10 mouse cellular contexts compared by ENCODE assay signal in the genomic region with DNA sequence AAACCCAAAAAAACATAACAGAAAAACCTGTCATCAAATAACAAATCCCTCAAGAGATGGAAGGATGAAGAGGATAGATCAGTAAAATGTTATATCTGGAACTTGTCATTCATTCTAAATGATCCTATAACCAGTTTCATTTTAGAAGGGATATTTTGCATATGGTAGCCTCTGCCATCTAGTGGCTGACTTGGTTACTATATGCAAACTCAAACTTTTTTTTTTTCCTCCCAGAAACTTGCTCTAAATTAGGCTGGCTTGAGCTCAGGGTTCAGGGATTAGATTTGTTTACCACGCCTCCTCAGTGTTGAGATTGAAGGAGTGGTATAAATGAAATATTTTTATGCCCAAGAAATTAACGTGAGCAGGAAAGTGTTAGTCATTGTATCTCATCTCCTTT. TPM values are rescaled to one million over a fixed set of nuclear protein-coding genes. Genes with fewer than 3 reads are reported as not detected.
DNase-seq lines count a peak whose midpoint lies in the region; ATAC-seq and TF ChIP-seq lines count a peak whose summit lies in the region.
"Had no signal": no experiment of that assay in that cellular context is flagged by ENCODE, and none has a peak within 500 bp of the region (broad histone marks: within the 10 kb centered on the region; RNA-seq: fewer than 3 reads in every experiment).

No protein-coding gene starts in this region.

- TF ChIP-seq CTCF in stomach, postnatal 0 days (IDR thresholded peaks at IDR 0.05; ENCODE audit: low read depth), result peak; percentile 83

- no peaks in the 10 kb centered on the region for H3K9me3 ChIP-seq in heart, embryonic 10.5 days
- no peaks in the 10 kb centered on the region for H3K9me3 ChIP-seq in neural tube, embryonic 15.5 days (replicated peaks)
- H3K9me3 ChIP-seq in forebrain, embryonic 14.5 days (replicated peaks; ENCODE audit: control insufficient read depth, low read length), result no peaks in the 10 kb centered on the region
- H3K9me3 ChIP-seq in stomach, postnatal 0 days (ENCODE audit: control insufficient read depth, low read length), result no peaks in the 10 kb centered on the region
- H3K9me3 ChIP-seq: heart, embryonic 15.5 days had no signal

- TF ChIP-seq EP300 in stomach, postnatal 0 days (optimal IDR thresholded peaks at IDR 0.05), result no peak

- no peak overlapping the region for H3K4me3 ChIP-seq in heart, embryonic 10.5 days
- H3K4me3 ChIP-seq in neural tube, embryonic 15.5 days (replicated peaks), result no peak overlapping the region
- H3K4me3 ChIP-seq in forebrain, embryonic 14.5 days (ENCODE audit: low read depth, low read length), result no peak overlapping the region
- no peak overlapping the region for H3K4me3 ChIP-seq in stomach, postnatal 0 days (ENCODE audit: low read depth, low read length)
- H3K4me3 ChIP-seq: heart, embryonic 15.5 days had no signal

- intact Hi-C loops in heart, postnatal 10 days (cut with DNase I), result loop anchor here (1.0 kb wide), 1 partner anchor 501 kb away; no protein-coding TSS in a partner anchor

- no peaks in the 10 kb centered on the region for H3K4me1 ChIP-seq in heart, embryonic 10.5 days
- no peaks in the 10 kb centered on the region for H3K4me1 ChIP-seq in neural tube, embryonic 15.5 days
- no peaks in the 10 kb centered on the region for H3K4me1 ChIP-seq in forebrain, embryonic 14.5 days (ENCODE audit: control insufficient read depth, insufficient read depth, low read length)
- no peaks in the 10 kb centered on the region for H3K4me1 ChIP-seq in stomach, postnatal 0 days (replicated peaks; ENCODE audit: control insufficient read depth, insufficient read depth)
- H3K4me1 ChIP-seq: heart, embryonic 15.5 days had no signal

- H3K36me3 ChIP-seq in heart, embryonic 10.5 days, result no peaks in the 10 kb centered on the region
- no peaks in the 10 kb centered on the region for H3K36me3 ChIP-seq in neural tube, embryonic 15.5 days
- H3K36me3 ChIP-seq in forebrain, embryonic 14.5 days (ENCODE audit: control insufficient read depth, insufficient read depth, low read length), result no peaks in the 10 kb centered on the region
- no peaks in the 10 kb centered on the region for H3K36me3 ChIP-seq in stomach, postnatal 0 days (ENCODE audit: control insufficient read depth, insufficient read depth, low read length)
- H3K36me3 ChIP-seq: heart, embryonic 15.5 days had no signal

- no peaks in the 10 kb centered on the region for H3K27me3 ChIP-seq in heart, embryonic 10.5 days (ENCODE audit: insufficient read depth, poor library complexity, severe bottlenecking)
- no peaks in the 10 kb centered on the region for H3K27me3 ChIP-seq in neural tube, embryonic 15.5 days (replicated peaks)
- no peaks in the 10 kb centered on the region for H3K27me3 ChIP-seq in forebrain, embryonic 14.5 days (replicated peaks; ENCODE audit: control insufficient read depth, insufficient read depth, low read length)
- no peaks in the 10 kb centered on the region for H3K27me3 ChIP-seq in stomach, postnatal 0 days (ENCODE audit: control insufficient read depth, insufficient read depth, low read length)
- H3K27me3 ChIP-seq: heart, embryonic 15.5 days had no signal

- no peak overlapping the region for H3K9ac ChIP-seq in neural tube, embryonic 15.5 days (replicated peaks)
- H3K9ac ChIP-seq in forebrain, embryonic 14.5 days (ENCODE audit: low read length), result no peak overlapping the region
- H3K9ac ChIP-seq in stomach, postnatal 0 days (ENCODE audit: low read length), result no peak overlapping the region
- H3K9ac ChIP-seq: heart, embryonic 15.5 days had no signal

- no peak overlapping the region for H3K4me2 ChIP-seq in neural tube, embryonic 15.5 days
- no peak overlapping the region for H3K4me2 ChIP-seq in forebrain, embryonic 14.5 days (ENCODE audit: low read length)
- H3K4me2 ChIP-seq in stomach, postnatal 0 days (replicated peaks; ENCODE audit: low read depth), result no peak overlapping the region
- H3K4me2 ChIP-seq: heart, embryonic 15.5 days had no signal

- 26% methylated on average over 2 of the region's 2 CpGs for WGBS in heart, embryonic 10.5 days
- WGBS in neural tube, embryonic 15.5 days, result 32% methylated on average over 2 of the region's 2 CpGs
- 23% methylated on average over 2 of the region's 2 CpGs for WGBS in forebrain, embryonic 14.5 days
- 19% methylated on average over 2 of the region's 2 CpGs for WGBS in stomach, postnatal 0 days

- H3K27ac ChIP-seq in heart, embryonic 10.5 days, result no peak overlapping the region
- H3K27ac ChIP-seq in neural tube, embryonic 15.5 days (replicated peaks), result no peak overlapping the region
- no peak overlapping the region for H3K27ac ChIP-seq in forebrain, embryonic 14.5 days (ENCODE audit: low read depth, low read length)
- no peak overlapping the region for H3K27ac ChIP-seq in stomach, postnatal 0 days (replicated peaks)
- H3K27ac ChIP-seq: heart, embryonic 15.5 days; macrophage had no signal

- ATAC-seq in neural tube, embryonic 15.5 days (ENCODE audit: low FRiP score), result peak; percentile 38; the same call in 1 of the 2 replicates
- no peak for ATAC-seq in forebrain, embryonic 14.5 days
- no peak for ATAC-seq in stomach, postnatal 0 days (ENCODE audit: low FRiP score, low TSS enrichment)

- peak; percentile 12 to 32 for DNase-seq in heart, postnatal 10 days
- no peak for DNase-seq in heart, embryonic 10.5 days (ENCODE audit: low spot score)
- no peak for DNase-seq in neural tube, embryonic 10.5 days (ENCODE audit: extremely low spot score, low spot score)
- peak; percentile 72 for DNase-seq in forebrain, embryonic 14.5 days (ENCODE audit: low spot score)
- DNase-seq in stomach, postnatal 0 days (ENCODE audit: low spot score), result no peak
- no peak for DNase-seq in c-Kit-positive CD71-positive TER-119-positive erythroid progenitor cells, embryonic 14.5 days (ENCODE audit: low spot score)
- DNase-seq in urinary bladder, adult 18-20 months (ENCODE audit: low spot score in 2 of 2), result no peak

RNA-seq across cellular contexts. Expression of a gene that starts 27.3 kb away (rescaled TPM):
- not detected for total RNA-seq in heart, postnatal 10 days (2021)
- not detected in 2 replicates for polyA plus RNA-seq in heart, embryonic 10.5 days (2016; fragmentation: Nextera tagmentation; extraction: Ambion mirVana)
- not detected in 2 replicates for polyA plus RNA-seq in neural tube, embryonic 15.5 days (2015; fragmentation: Nextera tagmentation; extraction: Ambion mirVana)
- polyA plus RNA-seq in forebrain, embryonic 14.5 days (2014; fragmentation: Nextera tagmentation; extraction: Ambion mirVana), result not detected in 2 replicates
- polyA plus RNA-seq in stomach, postnatal 0 days (2015; fragmentation: Nextera tagmentation; extraction: Ambion mirVana), result not detected in 2 replicates
- polyA plus RNA-seq: heart, embryonic 15.5 days; macrophage had no signal

Comparison
In these comparisons a context has a peak if more than half of its experiments do, and no peak if none do; other contexts are left out.
1. DNase-seq: peak in heart, postnatal 10 days (2 of 2) and forebrain, embryonic 14.5 days (single experiment); none in heart, embryonic 10.5 days (single experiment), neural tube, embryonic 10.5 days (single experiment), stomach, postnatal 0 days (single experiment), c-Kit-positive CD71-positive TER-119-positive erythroid progenitor cells, embryonic 14.5 days (single experiment) and urinary bladder, adult 18-20 months (0 of 2).